Mouse (Mus musculus) spleen, adult 10 weeks (tissue): ENCODE data around the gene Arsj. TPM values are rescaled to one million over a fixed set of nuclear protein-coding genes. Genes with fewer than 3 reads are reported as not detected.

Source experiments
- polyA plus RNA-seq: library from polyadenylated mRNA; stranded (reverse); fragments of 350-450 nt; fragmentation: Illumina TruSeq; extraction: RNeasy Lipid Tissue Mini Kit (QIAGEN cat#74804); gene quantifications from one replicate; pipeline ENCODE4 v1.2.3, GENCODE M21; 2015; ENCODE audit warnings: low replicate concordance; ENCODE audit not compliant: insufficient read depth

Gene Arsj
- not detected for polyA plus RNA-seq

DNA sequence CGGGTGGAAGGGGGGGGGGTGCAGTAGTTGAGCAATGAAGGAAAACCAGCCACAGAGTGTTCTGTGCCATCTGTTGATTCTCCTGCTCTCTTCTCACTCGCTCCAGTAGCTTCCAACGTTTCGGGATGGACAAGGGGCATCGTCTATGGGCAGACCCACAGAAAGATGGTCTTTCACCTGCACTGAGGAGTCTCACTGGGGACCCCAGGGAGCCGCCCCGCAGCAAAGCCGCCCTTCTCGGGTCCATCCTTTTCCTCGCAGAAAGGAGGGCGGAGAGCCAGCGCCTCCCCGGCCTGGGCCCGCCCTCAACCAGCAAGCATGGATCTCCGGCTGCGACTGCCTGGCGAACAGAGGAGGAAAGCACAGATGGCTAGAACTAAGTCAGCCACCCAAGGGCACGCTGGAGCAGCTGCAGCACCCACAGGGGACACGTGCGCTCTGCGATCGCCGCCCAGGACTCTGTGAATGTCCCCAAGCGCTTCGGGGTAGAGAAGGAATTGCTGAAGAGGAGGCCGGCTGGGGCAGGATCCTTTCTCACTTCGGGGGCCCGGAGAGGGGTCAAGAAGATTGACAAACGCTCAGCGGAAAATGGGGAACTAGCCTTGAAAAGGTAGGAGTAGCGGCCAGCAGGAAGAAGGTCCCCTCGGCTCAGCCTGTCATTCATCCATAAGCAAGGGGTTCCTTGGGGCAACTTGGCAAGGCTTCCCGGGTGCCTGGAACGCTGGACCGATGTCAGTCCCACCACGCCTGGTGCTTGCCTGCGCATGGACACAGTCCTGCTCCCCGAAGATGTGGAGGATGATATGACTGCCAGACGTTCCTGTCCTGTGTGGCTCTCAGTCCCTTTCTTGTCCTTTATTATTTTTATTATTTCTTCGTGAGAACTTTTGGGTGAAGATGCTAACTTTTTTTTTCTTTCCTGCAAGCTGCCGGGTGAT lies at the start of gene Arsj:
Gene Arsj, plus strand, starts transcription at position 117 of the 938 bp plus-strand sequence.

Other genes with a start within 250 kb of the Arsj start
- 106 TPM for gene Camk2d, start 232.6 kb downstream of the Arsj start, polyA plus RNA-seq